Mouse (Mus musculus) embryonic fibroblast, embryonic 13.5 days (primary cell): Measurements from ENCODE around the gene Scfd1. TPM values are rescaled to one million over a fixed set of nuclear protein-coding genes. Genes with fewer than 3 reads are reported as not detected.

ENCODE experiments used
- H3K27ac ChIP-seq: 2 replicates; pipeline ENCODE4 v1.5.1; 2012; ENCODE audit warnings: low read length, control low read depth, inconsistent platforms; ENCODE audit not compliant: insufficient read depth
- H3K4me1 ChIP-seq: 2 replicates; pipeline ENCODE4 v1.6.1; 2011; ENCODE audit warnings: low read length; ENCODE audit not compliant: control insufficient read depth, insufficient read depth
- H3K4me3 ChIP-seq: 2 replicates; pipeline ENCODE4 v1.5.1; 2011; ENCODE audit warnings: mild to moderate bottlenecking, control low read depth, low read length; ENCODE audit not compliant: insufficient read depth
- CTCF ChIP-seq: IDR thresholded peaks from 2 replicates; pipeline ENCODE4 v1.5.1; 2011; ENCODE audit warnings: mild to moderate bottlenecking, control low read depth, low read length, moderate library complexity, borderline replicate concordance; ENCODE audit not compliant: insufficient read depth
- POLR2A ChIP-seq: IDR thresholded peaks from 2 replicates; pipeline ENCODE4 v1.6.1; 2011; ENCODE audit warnings: low read depth, mild to moderate bottlenecking, control low read depth, low read length, moderate library complexity
- polyA plus RNA-seq: library from polyadenylated mRNA; stranded (reverse); fragments of >200 nt; gene quantifications from 2 replicates; pipeline ENCODE4 v1.2.4, GENCODE M21; 2011; ENCODE audit warnings: low read depth; ENCODE audit not compliant: missing spikeins, insufficient read length

Gene Scfd1
- 94.2 and 101 TPM in 2 replicates for polyA plus RNA-seq

- TF ChIP-seq CTCF (no peak), POLR2A (peak; percentile 94)
Observed at GRCm38 (mm10) chr12:51377003-51377887, at the start of gene Scfd1. Scfd1 (plus strand) TSS chr12:51377510.

GRCm38 (mm10) chr12:51337014-51337413, 40.3 kb upstream of the Scfd1 start:
- H3K27ac ChIP-seq = no peak overlapping the region
- TF ChIP-seq POLR2A (no peak), CTCF (no peak)
- H3K4me1 ChIP-seq = no peaks in the 10 kb centered on the region
- H3K4me3 ChIP-seq = no peak overlapping the region

More at GRCm38 (mm10) chr12:51377003-51377887, at the start of gene Scfd1:
- H3K27ac ChIP-seq = peak within 1 kb of the TSS; percentile 65
- no peaks in the 10 kb centered on the region for H3K4me1 ChIP-seq
- peak within 1 kb of the TSS; percentile 95 for H3K4me3 ChIP-seq

- TF ChIP-seq POLR2A = no peak
- no peak for TF ChIP-seq CTCF
- H3K4me1 ChIP-seq = no peaks in the 10 kb centered on the region
- H3K27ac ChIP-seq = no peak overlapping the region
- no peak overlapping the region for H3K4me3 ChIP-seq
Observed at GRCm38 (mm10) chr12:51346121-51346520, 31.2 kb upstream of the Scfd1 start.

DNA sequence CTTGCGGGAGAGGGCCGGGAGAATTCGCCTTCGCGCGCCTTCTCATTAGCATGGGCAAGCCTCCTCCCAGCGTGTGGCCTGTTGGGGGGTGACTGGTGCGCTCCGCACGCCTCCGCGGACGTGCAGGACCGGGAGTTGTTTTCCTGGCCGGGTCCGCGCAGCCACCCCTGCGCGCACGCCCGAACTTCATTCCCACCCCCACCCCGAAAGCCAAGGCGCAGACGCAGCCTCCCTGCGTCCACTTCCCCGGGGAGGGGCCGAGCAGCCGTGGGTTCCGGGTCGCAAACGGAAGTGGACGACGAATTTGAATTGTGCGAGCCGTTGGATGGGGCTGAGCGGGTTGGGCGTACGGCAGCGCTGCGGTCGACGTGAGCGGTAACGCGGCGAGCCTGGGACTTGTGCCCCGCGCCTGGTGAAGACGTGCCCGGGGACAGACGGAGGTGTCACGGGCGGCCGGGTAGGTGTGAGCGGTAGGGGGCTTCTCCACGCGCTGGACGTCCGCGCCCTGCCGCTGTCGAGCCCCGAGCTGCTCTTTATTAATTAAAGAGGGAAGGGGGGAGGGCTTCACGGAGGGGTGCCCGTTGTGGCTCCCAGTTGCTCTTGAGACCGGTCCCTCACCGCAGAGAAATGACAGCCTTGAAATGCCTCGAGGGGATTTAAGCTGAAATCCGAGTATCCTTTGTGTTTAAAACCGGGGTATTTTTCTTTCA, 29.2 kb upstream of the Scfd1 start, which contains the start of gene G2e3:
Gene G2e3, plus strand, starts transcription at position 74 of the 710 bp plus-strand sequence.
- peak within 1 kb of the TSS; percentile 80 for H3K4me3 ChIP-seq
- no peaks in the 10 kb centered on the region for H3K4me1 ChIP-seq
- peak; percentile 72 for TF ChIP-seq POLR2A
- TF ChIP-seq CTCF = no peak
- peak within 1 kb of the TSS; percentile 81 for H3K27ac ChIP-seq

- Histone ChIP-seq H3K4me1 (no peaks in the 10 kb centered on the region), H3K27ac (0 out of 2 replicates have a peak overlapping the region, but pooled peaks have one; percentile 47), H3K4me3 (peak overlapping the region; percentile 80)
- TF ChIP-seq CTCF (no peak), POLR2A (no peak)
Observed at GRCm38 (mm10) chr12:51348698-51348998, 28.7 kb upstream of the Scfd1 start.

DNA sequence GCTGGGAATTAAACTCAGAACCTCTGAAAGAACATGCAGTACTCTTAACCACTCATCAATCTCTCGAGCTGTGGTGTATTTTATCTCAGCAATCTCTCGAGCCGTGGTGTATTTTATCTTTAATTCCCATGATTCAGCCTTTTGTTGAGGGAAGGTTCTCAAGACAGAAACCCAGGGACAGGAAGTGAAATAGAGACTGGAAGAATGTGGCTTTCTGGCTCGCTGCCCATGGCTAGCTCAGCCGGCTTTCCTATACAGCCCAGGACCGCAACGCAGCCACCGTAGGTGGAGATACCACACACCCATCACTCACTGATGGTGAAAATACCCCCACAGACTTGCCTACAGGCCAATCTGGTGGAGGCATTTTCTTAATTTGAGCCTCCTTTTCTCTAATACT, 22.0 kb upstream of the Scfd1 start:
- Histone ChIP-seq H3K4me1 (no peaks in the 10 kb centered on the region), H3K4me3 (no peak overlapping the region), H3K27ac (peak overlapping the region; percentile 28; the same call in 1 of the 2 replicates)
- TF ChIP-seq CTCF (no peak), POLR2A (no peak)

DNA sequence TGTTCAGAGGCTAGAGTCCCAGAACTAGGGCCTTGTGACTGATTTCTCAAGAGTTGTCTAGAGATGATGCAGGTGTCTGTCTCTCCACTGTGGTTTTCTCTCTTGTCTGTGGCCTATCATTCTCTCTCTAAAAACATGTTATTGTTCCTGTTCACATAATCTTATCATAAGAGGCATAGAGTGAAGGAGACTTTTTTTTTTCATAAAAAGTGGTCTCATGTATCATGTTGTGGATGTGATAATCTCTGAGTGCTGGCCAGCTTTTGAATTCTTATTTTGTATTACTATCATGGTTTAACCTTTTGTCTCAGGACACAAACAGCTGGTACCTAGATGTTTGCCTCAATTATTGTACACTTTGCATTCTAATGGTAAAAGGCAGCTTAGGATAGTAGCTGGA, 16.0 kb upstream of the Scfd1 start:
- no peak for TF ChIP-seq CTCF

GRCm38 (mm10) chr12:51362898-51363297, 14.4 kb upstream of the Scfd1 start:
- H3K4me1 ChIP-seq = no peaks in the 10 kb centered on the region

More for the DNA sequence above, 16.0 kb upstream of the Scfd1 start:
- Histone ChIP-seq H3K27ac (no peak overlapping the region), H3K4me3 (no peak overlapping the region), H3K4me1 (no peaks in the 10 kb centered on the region)

DNA sequence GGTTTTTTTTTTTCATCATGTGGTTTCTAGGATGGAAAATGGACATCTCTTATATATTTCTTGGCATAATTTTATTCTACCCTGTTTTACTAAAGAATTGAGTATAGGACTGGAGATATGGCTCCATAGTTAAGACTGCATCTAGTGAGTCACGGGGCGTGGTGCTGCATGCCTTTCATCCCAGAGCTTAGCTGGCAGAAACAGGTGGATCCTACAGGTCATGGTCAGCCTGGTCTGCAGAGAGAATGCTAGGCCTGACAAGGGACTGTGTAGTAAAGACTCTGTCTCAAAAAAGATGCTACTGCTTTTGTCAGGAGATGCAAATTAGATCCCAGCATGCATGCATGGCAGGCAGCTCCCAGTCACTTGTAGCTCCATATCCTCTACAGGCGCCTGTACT, 8.8 kb upstream of the Scfd1 start:
- Histone ChIP-seq H3K4me3 (no peak overlapping the region), H3K27ac (no peak overlapping the region), H3K4me1 (no peaks in the 10 kb centered on the region)
- no peak for TF ChIP-seq CTCF
- TF ChIP-seq POLR2A = no peak

More at GRCm38 (mm10) chr12:51362898-51363297, 14.4 kb upstream of the Scfd1 start:
- TF ChIP-seq CTCF = no peak
- TF ChIP-seq POLR2A = no peak
- H3K27ac ChIP-seq = no peak overlapping the region
- no peak overlapping the region for H3K4me3 ChIP-seq

- H3K4me1 ChIP-seq = no peaks in the 10 kb centered on the region
- H3K4me3 ChIP-seq = peak overlapping the region; percentile 95
- H3K27ac ChIP-seq = peak overlapping the region; percentile 65
- TF ChIP-seq CTCF = no peak
- TF ChIP-seq POLR2A = no peak
Observed at GRCm38 (mm10) chr12:51377888-51378190, 529 bp downstream of the Scfd1 start.
